Mouse (Mus musculus): ENCODE measurements around the gene Sptb.

- TF ChIP-seq CTCF (IDR thresholded peaks at IDR 0.05; ENCODE audit: control insufficient read depth, insufficient read depth, low read length) (no peak), POLR2A (IDR thresholded peaks at IDR 0.05; ENCODE audit: borderline replicate concordance, control insufficient read depth, low read depth, low read length) (no peak)
These were observed 33.3 kb downstream of the Sptb start for GRCm38 (mm10) chr12:76677068-76677467.
